Mouse (Mus musculus) heart, postnatal 0 days (tissue): ENCODE measurements around the gene Prkcsh.

Experiments used
- CTCF ChIP-seq: IDR thresholded peaks from 2 replicates; pipeline ENCODE4 v1.5.1; 2016; ENCODE audit warnings: antibody characterized with exemption, control low read depth, low read depth
- EP300 ChIP-seq: IDR thresholded peaks from 2 replicates; pipeline ENCODE4 v1.6.1; 2016; ENCODE audit warnings: antibody characterized with exemption, low read depth

- TF ChIP-seq CTCF, result no peak
- TF ChIP-seq EP300, result no peak
Observed at GRCm38 (mm10) chr9:21959244-21959643, 43.4 kb upstream of the Prkcsh start.
